ENCODE assay signal across 9 mouse cellular contexts in genomic region chr19:6342276-6342933, GRCm38 (mm10). TPM values are rescaled to one million over a fixed set of nuclear protein-coding genes. Genes with fewer than 3 reads are reported as not detected.
DNase-seq lines count a peak whose midpoint lies in the region; ATAC-seq lines count a peak whose summit lies in the region.
"Had no signal": no experiment of that assay in that cellular context is flagged by ENCODE, and none has a peak within 500 bp of the region (broad histone marks: within the 10 kb centered on the region; RNA-seq: fewer than 3 reads in every experiment).

No protein-coding gene starts in this region.

- H3K4me1 ChIP-seq in forebrain, embryonic 13.5 days: peaks cover 23% of the 10 kb centered on the region
- peaks cover 8% of the 10 kb centered on the region for H3K4me1 ChIP-seq in forebrain, embryonic 16.5 days (replicated peaks; ENCODE audit: control insufficient read depth, insufficient read depth, low read length)
- H3K4me1 ChIP-seq in midbrain, embryonic 10.5 days: peaks cover 36% of the 10 kb centered on the region

- no peak for ATAC-seq in forebrain, embryonic 13.5 days
- no peak for ATAC-seq in forebrain, embryonic 16.5 days

- no peaks in the 10 kb centered on the region for H3K9me3 ChIP-seq in forebrain, embryonic 13.5 days (replicated peaks)
- no peaks in the 10 kb centered on the region for H3K9me3 ChIP-seq in forebrain, embryonic 16.5 days (ENCODE audit: control insufficient read depth, low read length)
- no peaks in the 10 kb centered on the region for H3K9me3 ChIP-seq in midbrain, embryonic 10.5 days (replicated peaks)

- 0 out of 2 replicates have a peak overlapping the region, but pooled peaks have one; percentile 86 for H3K4me2 ChIP-seq in forebrain, embryonic 13.5 days
- H3K4me2 ChIP-seq in forebrain, embryonic 16.5 days (ENCODE audit: low read length): no peak overlapping the region

- H3K36me3 ChIP-seq in forebrain, embryonic 13.5 days (ENCODE audit: poor library complexity, severe bottlenecking): peaks cover 74% of the 10 kb centered on the region
- peaks cover 34% of the 10 kb centered on the region for H3K36me3 ChIP-seq in forebrain, embryonic 16.5 days (ENCODE audit: control insufficient read depth, insufficient read depth)
- peaks cover 87% of the 10 kb centered on the region for H3K36me3 ChIP-seq in midbrain, embryonic 10.5 days

- no peak overlapping the region for H3K9ac ChIP-seq in forebrain, embryonic 13.5 days
- H3K9ac ChIP-seq in forebrain, embryonic 16.5 days (replicated peaks; ENCODE audit: low read depth, low read length): no peak overlapping the region

- H3K4me3 ChIP-seq in forebrain, embryonic 13.5 days: peak overlapping the region; percentile 4; the same call in 1 of the 2 replicates
- H3K4me3 ChIP-seq in forebrain, embryonic 16.5 days (replicated peaks; ENCODE audit: low read length): no peak overlapping the region
- H3K4me3 ChIP-seq in midbrain, embryonic 10.5 days: peak overlapping the region; percentile 77

- H3K27me3 ChIP-seq in forebrain, embryonic 13.5 days: no peaks in the 10 kb centered on the region
- H3K27me3 ChIP-seq in forebrain, embryonic 16.5 days (replicated peaks; ENCODE audit: control insufficient read depth, insufficient read depth, low read length): no peaks in the 10 kb centered on the region
- H3K27me3 ChIP-seq in midbrain, embryonic 10.5 days (ENCODE audit: low read depth, poor library complexity, severe bottlenecking): peaks cover 10% of the 10 kb centered on the region; the same call in 1 of the 2 replicates

- DNase-seq in spleen, postnatal 36 days (ENCODE audit: low spot score in 2 of 2): peak; percentile 48 to 62
- no peak for DNase-seq in spleen, postnatal 10 days (ENCODE audit: low spot score in 2 of 2)
- DNase-seq in midbrain, embryonic 10.5 days (ENCODE audit: low spot score): no peak
- DNase-seq in embryo, embryonic 10.5 days (ENCODE audit: low spot score): no peak
- no peak for DNase-seq in adrenal gland, postnatal 4 days (ENCODE audit: low spot score in 2 of 2)
- no peak for DNase-seq in right cerebral cortex, adult 2 months (ENCODE audit: low spot score in 2 of 2)
- DNase-seq: cerebellum, postnatal 14 days had no signal

- no peak overlapping the region; the same call in 1 of the 2 replicates for H3K27ac ChIP-seq in forebrain, embryonic 13.5 days
- no peak overlapping the region for H3K27ac ChIP-seq in forebrain, embryonic 16.5 days (ENCODE audit: low read length)
- 0 out of 2 replicates have a peak overlapping the region, but pooled peaks have one; percentile 23 for H3K27ac ChIP-seq in midbrain, embryonic 10.5 days (replicated peaks)

- 86% methylated on average over 5 of the region's 5 CpGs for WGBS in forebrain, embryonic 13.5 days
- WGBS in forebrain, embryonic 16.5 days: 81% methylated on average over 5 of the region's 5 CpGs
- WGBS in midbrain, embryonic 10.5 days: 85% methylated on average over 5 of the region's 5 CpGs

RNA-seq across cellular contexts. Expression of gene Map4k2, which starts 1.5 kb away (rescaled TPM):
- 11.3 and 15.4 TPM in 2 replicates for polyA plus RNA-seq in forebrain, embryonic 13.5 days (2015; fragmentation: Nextera tagmentation; extraction: Ambion mirVana)
- 12.3 and 21.2 TPM in 2 replicates for polyA plus RNA-seq in forebrain, embryonic 16.5 days (2015; fragmentation: Nextera tagmentation; extraction: Ambion mirVana)
- 11.3 and 13.8 TPM in 2 replicates for polyA plus RNA-seq in midbrain, embryonic 10.5 days (2016; fragmentation: Nextera tagmentation; extraction: Ambion mirVana)
- 10 to 100 TPM; 61.1 to 62.0 TPM for total RNA-seq in adrenal gland, postnatal 4 days (2021)

RNA-seq across cellular contexts. Expression of gene Men1, which starts 7.6 kb away (rescaled TPM):
- polyA plus RNA-seq in forebrain, embryonic 13.5 days (2015; fragmentation: Nextera tagmentation; extraction: Ambion mirVana): 83.8 and 92.4 TPM in 2 replicates
- 96.1 and 96.5 TPM in 2 replicates for polyA plus RNA-seq in forebrain, embryonic 16.5 days (2015; fragmentation: Nextera tagmentation; extraction: Ambion mirVana)
- polyA plus RNA-seq in midbrain, embryonic 10.5 days (2016; fragmentation: Nextera tagmentation; extraction: Ambion mirVana): 124 and 128 TPM in 2 replicates
- 10 to 100 TPM; 44.3 to 47.5 TPM for total RNA-seq in adrenal gland, postnatal 4 days (2021)

RNA-seq across cellular contexts. Expression of gene Sf1, which starts 21.1 kb away (rescaled TPM):
- polyA plus RNA-seq in forebrain, embryonic 13.5 days (2015; fragmentation: Nextera tagmentation; extraction: Ambion mirVana): 134 and 139 TPM in 2 replicates
- 122 and 127 TPM in 2 replicates for polyA plus RNA-seq in forebrain, embryonic 16.5 days (2015; fragmentation: Nextera tagmentation; extraction: Ambion mirVana)
- 189 and 194 TPM in 2 replicates for polyA plus RNA-seq in midbrain, embryonic 10.5 days (2016; fragmentation: Nextera tagmentation; extraction: Ambion mirVana)
- 100 to 1,000 TPM; 270 to 308 TPM for total RNA-seq in adrenal gland, postnatal 4 days (2021)

RNA-seq across cellular contexts. Expression of gene Cdc42bpg, which starts 36.1 kb away (rescaled TPM):
- polyA plus RNA-seq in forebrain, embryonic 13.5 days (2015; fragmentation: Nextera tagmentation; extraction: Ambion mirVana): 0.22 and 0.39 TPM in 2 replicates
- polyA plus RNA-seq in forebrain, embryonic 16.5 days (2015; fragmentation: Nextera tagmentation; extraction: Ambion mirVana): 0.52 and 1.1 TPM in 2 replicates
- polyA plus RNA-seq in midbrain, embryonic 10.5 days (2016; fragmentation: Nextera tagmentation; extraction: Ambion mirVana): 0.11 and 0.15 TPM in 2 replicates
- total RNA-seq in adrenal gland, postnatal 4 days (2021): 10 to 100 TPM; 18.4 to 20.6 TPM

RNA-seq across cellular contexts. Expression of gene Pygm, which starts 41.8 kb away (rescaled TPM):
- 2.0 and 2.1 TPM in 2 replicates for polyA plus RNA-seq in forebrain, embryonic 13.5 days (2015; fragmentation: Nextera tagmentation; extraction: Ambion mirVana)
- polyA plus RNA-seq in forebrain, embryonic 16.5 days (2015; fragmentation: Nextera tagmentation; extraction: Ambion mirVana): 2.4 and 2.8 TPM in 2 replicates
- polyA plus RNA-seq in midbrain, embryonic 10.5 days (2016; fragmentation: Nextera tagmentation; extraction: Ambion mirVana): 2.1 and 2.7 TPM in 2 replicates
- total RNA-seq in adrenal gland, postnatal 4 days (2021): 100 to 1,000 TPM in 1 of 2 experiments, 10 to 100 TPM in 1; 81.8 to 113 TPM

Comparison
In these comparisons a context has a peak if more than half of its experiments do, and no peak if none do; other contexts are left out.
1. DNase-seq: peak in spleen, postnatal 36 days (2 of 2); none in spleen, postnatal 10 days (0 of 2), midbrain, embryonic 10.5 days (single experiment), embryo, embryonic 10.5 days (single experiment), adrenal gland, postnatal 4 days (0 of 2) and right cerebral cortex, adult 2 months (0 of 2).